Mouse (Mus musculus) limb, embryonic 12.5 days (tissue): ENCODE measurements around the gene Zfp385c. TPM values are rescaled to one million over a fixed set of nuclear protein-coding genes. Genes with fewer than 3 reads are reported as not detected.

Source experiments
- ATAC-seq: fragments of 200-750 bp; cut with Nextera tagmentation; 2 replicates; pipeline ENCODE4 v1.8.0; 2017; ENCODE audit warnings: low read depth, moderate TSS enrichment; ENCODE audit not compliant: insufficient number of reproducible peaks, insufficient read depth, low FRiP score, low TSS enrichment
- H3K27ac ChIP-seq: fragments of 300-500 bp; sonication (generic); 2 replicates; pipeline ENCODE4 v1.5.1; 2016; ENCODE audit warnings: mild to moderate bottlenecking, moderate library complexity
- H3K27me3 ChIP-seq: fragments of 300-500 bp; sonication (generic); 2 replicates; pipeline ENCODE4 v1.6.1; 2016; ENCODE audit warnings: mild to moderate bottlenecking, moderate library complexity
- H3K36me3 ChIP-seq: fragments of 300-500 bp; sonication (generic); 2 replicates; pipeline ENCODE4 v1.6.1; 2016; ENCODE audit warnings: mild to moderate bottlenecking, moderate library complexity
- H3K4me1 ChIP-seq: fragments of 300-500 bp; sonication (generic); replicated peaks from 2 replicates; pipeline ENCODE4 v1.6.1; 2016
- H3K4me2 ChIP-seq: fragments of 300-500 bp; sonication (generic); 2 replicates; pipeline ENCODE4 v1.6.1; 2016; ENCODE audit warnings: mild to moderate bottlenecking, moderate library complexity
- H3K4me3 ChIP-seq: fragments of 300-500 bp; sonication (generic); replicated peaks from 2 replicates; pipeline ENCODE4 v1.5.1; 2016; ENCODE audit warnings: mild to moderate bottlenecking
- H3K9ac ChIP-seq: fragments of 300-500 bp; sonication (generic); replicated peaks from 2 replicates; pipeline ENCODE4 v1.6.1; 2016; ENCODE audit warnings: mild to moderate bottlenecking, moderate library complexity
- H3K9me3 ChIP-seq: fragments of 300-500 bp; sonication (generic); 2 replicates; pipeline ENCODE4 v1.6.1; 2016; ENCODE audit warnings: mild to moderate bottlenecking, moderate library complexity
- WGBS: fragments of 180-500 bp; shearing (Covaris S2); methylation state at CpG from one replicate; pipeline ENCODE4 v1.1.7; 2016; 5-methylcytosine and 5-hydroxymethylcytosine counted together
- polyA plus RNA-seq: library from polyadenylated mRNA; unstranded; fragments of >200 nt; fragmentation: Nextera tagmentation; extraction: Ambion mirVana; gene quantifications from 2 replicates; pipeline ENCODE4 v1.2.1, GENCODE M21; 2016

The Zfp385c gene
- polyA plus RNA-seq, 1 experiment from 2014 or later = 0.70 TPM

- Histone ChIP-seq H3K36me3 (no peaks in the 10 kb centered on the region), H3K4me3 (no peak overlapping the region), H3K27me3 (peaks cover 47% of the 10 kb centered on the region), H3K4me2 (no peak overlapping the region), H3K27ac (no peak overlapping the region), H3K9ac (no peak overlapping the region), H3K4me1 (peaks cover 8% of the 10 kb centered on the region), H3K9me3 (no peaks in the 10 kb centered on the region)
- 26% methylated on average over 3 of the region's 3 CpGs for WGBS
- ATAC-seq = no peak
These were observed 40.5 kb downstream of the Zfp385c start for GRCm38 (mm10) chr11:100651748-100652147.

GRCm38 (mm10) chr11:100651205-100651604 lies 41.0 kb downstream of the Zfp385c start:
- no peaks in the 10 kb centered on the region for H3K36me3 ChIP-seq
- peaks cover 47% of the 10 kb centered on the region for H3K27me3 ChIP-seq
- H3K27ac ChIP-seq = no peak overlapping the region
- H3K4me3 ChIP-seq = no peak overlapping the region
- H3K4me1 ChIP-seq = peaks cover 3% of the 10 kb centered on the region
- 15% methylated on average over 8 of the region's 8 CpGs for WGBS
- no peak overlapping the region; the same call in 1 of the 2 replicates for H3K9ac ChIP-seq
- H3K4me2 ChIP-seq = no peak overlapping the region
- H3K9me3 ChIP-seq = no peaks in the 10 kb centered on the region
- no peak for ATAC-seq

GRCm38 (mm10) chr11:100648405-100648804 lies 43.9 kb downstream of the Zfp385c start:
- ATAC-seq = no peak
- Histone ChIP-seq H3K9me3 (no peaks in the 10 kb centered on the region), H3K27me3 (peaks cover 66% of the 10 kb centered on the region), H3K4me1 (no peaks in the 10 kb centered on the region), H3K4me2 (no peak overlapping the region), H3K27ac (no peak overlapping the region), H3K4me3 (no peak overlapping the region), H3K36me3 (no peaks in the 10 kb centered on the region), H3K9ac (no peak overlapping the region)
- WGBS = 88% methylated on average over 8 of the region's 8 CpGs

- 0% methylated on average over 1 of the region's 1 CpGs for WGBS
- H3K27me3 ChIP-seq = peaks cover 68% of the 10 kb centered on the region
These were observed 46.0 kb downstream of the Zfp385c start for GRCm38 (mm10) chr11:100646265-100646664.

GRCm38 (mm10) chr11:100643612-100644575 lies 48.4 kb downstream of the Zfp385c start:
- no peak overlapping the region for H3K4me2 ChIP-seq
- no peaks in the 10 kb centered on the region for H3K36me3 ChIP-seq
- H3K27me3 ChIP-seq = peaks cover 68% of the 10 kb centered on the region
- H3K9ac ChIP-seq = no peak overlapping the region
- peaks cover 9% of the 10 kb centered on the region; the same call in 1 of the 2 replicates for H3K4me1 ChIP-seq
- H3K9me3 ChIP-seq = no peaks in the 10 kb centered on the region
- ATAC-seq = no peak
- H3K4me3 ChIP-seq = no peak overlapping the region
- H3K27ac ChIP-seq = no peak overlapping the region
- WGBS = 70% methylated on average over 15 of the region's 15 CpGs

More at GRCm38 (mm10) chr11:100646265-100646664, 46.0 kb downstream of the Zfp385c start:
- no peak overlapping the region for H3K4me2 ChIP-seq
- H3K9me3 ChIP-seq = no peaks in the 10 kb centered on the region
- H3K36me3 ChIP-seq = no peaks in the 10 kb centered on the region
- no peaks in the 10 kb centered on the region for H3K4me1 ChIP-seq
- ATAC-seq = no peak
- H3K4me3 ChIP-seq = no peak overlapping the region
- H3K27ac ChIP-seq = no peak overlapping the region
- H3K9ac ChIP-seq = no peak overlapping the region

GRCm38 (mm10) chr11:100640159-100640906 lies 51.9 kb downstream of the Zfp385c start:
- peaks cover 72% of the 10 kb centered on the region for H3K27me3 ChIP-seq
- H3K27ac ChIP-seq = no peak overlapping the region
- H3K4me3 ChIP-seq = peak overlapping the region; percentile 43
- ATAC-seq = no peak
- H3K4me2 ChIP-seq = peak overlapping the region; percentile 78
- H3K9me3 ChIP-seq = no peaks in the 10 kb centered on the region
- H3K4me1 ChIP-seq = peaks cover 9% of the 10 kb centered on the region; the same call in 1 of the 2 replicates
- H3K36me3 ChIP-seq = no peaks in the 10 kb centered on the region
- H3K9ac ChIP-seq = peak overlapping the region; percentile 50; the same call in 1 of the 2 replicates
- WGBS = 8% methylated on average over 52 of the region's 52 CpGs

GRCm38 (mm10) chr11:100634530-100634929 lies 57.7 kb downstream of the Zfp385c start:
- H3K9ac ChIP-seq = no peak overlapping the region
- no peak overlapping the region for H3K4me3 ChIP-seq
- no peak for ATAC-seq
- no peaks in the 10 kb centered on the region for H3K4me1 ChIP-seq
- peaks cover 52% of the 10 kb centered on the region for H3K27me3 ChIP-seq
- H3K9me3 ChIP-seq = no peaks in the 10 kb centered on the region
- H3K36me3 ChIP-seq = no peaks in the 10 kb centered on the region
- no peak overlapping the region for H3K27ac ChIP-seq
- H3K4me2 ChIP-seq = no peak overlapping the region
- WGBS = 70% methylated on average over 7 of the region's 7 CpGs

GRCm38 (mm10) chr11:100628862-100629352 lies 63.3 kb downstream of the Zfp385c start:
- H3K27me3 ChIP-seq = peaks cover 24% of the 10 kb centered on the region
- no peak overlapping the region for H3K9ac ChIP-seq

GRCm38 (mm10) chr11:100628056-100628455 lies 64.2 kb downstream of the Zfp385c start:
- Histone ChIP-seq H3K27ac (no peak overlapping the region), H3K36me3 (peaks cover 36% of the 10 kb centered on the region), H3K4me2 (no peak overlapping the region), H3K9me3 (no peaks in the 10 kb centered on the region), H3K4me1 (peaks cover 18% of the 10 kb centered on the region), H3K27me3 (peaks cover 18% of the 10 kb centered on the region), H3K4me3 (no peak overlapping the region), H3K9ac (no peak overlapping the region)
- no peak for ATAC-seq
- WGBS = 79% methylated on average over 5 of the region's 5 CpGs

More at GRCm38 (mm10) chr11:100628862-100629352, 63.3 kb downstream of the Zfp385c start:
- no peak for ATAC-seq
- 56% methylated on average over 13 of the region's 13 CpGs for WGBS
- no peak overlapping the region for H3K4me2 ChIP-seq
- no peak overlapping the region for H3K4me3 ChIP-seq
- no peak overlapping the region for H3K27ac ChIP-seq
- H3K9me3 ChIP-seq = no peaks in the 10 kb centered on the region
- H3K36me3 ChIP-seq = peaks cover 36% of the 10 kb centered on the region
- peaks cover 11% of the 10 kb centered on the region for H3K4me1 ChIP-seq

- H3K4me1 ChIP-seq = peaks cover 18% of the 10 kb centered on the region
- H3K27me3 ChIP-seq = peaks cover 11% of the 10 kb centered on the region
- no peaks in the 10 kb centered on the region for H3K9me3 ChIP-seq
- no peak overlapping the region for H3K27ac ChIP-seq
- peaks cover 36% of the 10 kb centered on the region for H3K36me3 ChIP-seq
- no peak overlapping the region for H3K9ac ChIP-seq
- no peak overlapping the region for H3K4me2 ChIP-seq
- no peak for ATAC-seq
- WGBS = 26% methylated on average over 9 of the region's 9 CpGs
- H3K4me3 ChIP-seq = no peak overlapping the region
These were observed 65.5 kb downstream of the Zfp385c start for GRCm38 (mm10) chr11:100626701-100627195.
